Mouse (Mus musculus) gastrocnemius, adult 18-20 months (tissue): ENCODE measurements around the gene 4930572O03Rik. TPM values are rescaled to one million over a fixed set of nuclear protein-coding genes. Genes with fewer than 3 reads are reported as not detected.
"Not testable (repeated sequence)": the region's sequence is repeated elsewhere in the genome, so short reads cannot be mapped to it uniquely, and the experiment has no call there.

Experiments used
- DNase-seq: peaks from one replicate; pipeline ENCODE4 v3.0.0; 2021; ENCODE audit warnings: low spot score
- total RNA-seq, 2 experiments: library from RNA; stranded (reverse); gene quantifications; 2 replicates each; pipeline ENCODE4 v1.2.3; 2021

4930572O03Rik gene
- total RNA-seq, 2 experiments from 2014 or later, result not detected

GRCm38 (mm10) chr5:15618764-15619163, 38.1 kb downstream of the 4930572O03Rik start, which contains the start of gene Speer4d:
Gene Speer4d, plus strand, starts transcription at chr5:15619064.
- DNase-seq, result not testable (repeated sequence)

GRCm38 (mm10) chr5:15616195-15616594, 40.7 kb downstream of the 4930572O03Rik start:
- not testable (repeated sequence) for DNase-seq

DNA sequence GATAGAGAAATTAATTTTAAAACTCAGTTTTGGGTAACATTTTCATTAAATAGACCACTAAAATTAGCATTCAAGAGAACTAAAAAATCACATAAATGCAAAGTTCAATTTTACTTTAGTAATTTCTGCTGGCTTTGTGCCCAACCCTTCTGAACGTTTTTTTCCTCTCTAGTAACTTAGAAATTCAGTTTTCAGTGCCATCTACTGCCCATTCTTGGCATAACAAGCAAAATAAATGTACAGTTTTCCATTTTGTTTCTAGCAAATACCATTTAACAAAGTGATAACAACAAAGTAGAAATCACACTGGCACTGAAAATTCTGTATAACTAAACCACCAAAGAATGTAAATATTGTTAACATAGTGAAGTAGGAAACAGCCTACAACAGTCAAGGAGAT, 46.2 kb downstream of the 4930572O03Rik start:
- not testable (repeated sequence) for DNase-seq

DNA sequence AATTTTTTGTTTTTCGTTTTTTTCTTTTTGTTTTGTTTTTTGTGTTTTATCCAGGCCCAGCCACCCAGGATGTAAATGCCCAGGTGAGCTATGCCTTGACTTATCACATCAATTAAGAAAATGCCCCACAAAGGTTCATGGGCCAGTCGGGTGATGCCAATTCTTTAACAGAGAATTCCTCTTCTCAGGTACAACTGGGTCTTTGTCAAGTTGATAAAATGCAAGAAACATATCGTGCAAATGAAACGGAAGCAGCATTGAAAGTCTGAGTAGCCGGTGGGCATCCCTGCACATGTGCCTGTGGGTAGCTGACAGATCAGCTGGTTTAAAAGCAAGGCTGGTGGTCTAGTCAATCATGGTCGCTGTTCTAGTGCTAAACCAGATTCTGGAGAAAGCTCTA, 50.2 kb downstream of the 4930572O03Rik start:
- DNase-seq, result not testable (repeated sequence)

DNA sequence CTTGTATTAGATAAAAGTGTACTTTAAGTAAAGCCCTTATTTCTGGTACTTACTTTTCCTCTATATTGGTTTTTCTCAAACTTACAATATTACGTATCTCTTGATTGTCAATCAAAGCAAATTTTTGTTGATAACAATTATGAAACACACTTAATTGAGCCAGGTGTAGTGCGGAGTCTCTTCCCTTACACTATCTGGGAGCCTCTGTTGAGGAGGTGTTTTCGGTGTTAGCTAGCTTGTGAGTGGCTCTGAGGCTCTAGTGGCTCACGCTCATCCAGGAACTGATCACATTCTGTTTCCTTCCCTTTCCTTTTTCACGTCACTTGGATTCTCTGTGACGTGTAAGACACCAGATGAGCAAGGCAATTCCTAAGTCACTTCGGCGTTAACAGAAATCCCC, 53.3 kb downstream of the 4930572O03Rik start:
- not testable (repeated sequence) for DNase-seq

GRCm38 (mm10) chr5:15603008-15603407, 53.9 kb downstream of the 4930572O03Rik start:
- not testable (repeated sequence) for DNase-seq

DNA sequence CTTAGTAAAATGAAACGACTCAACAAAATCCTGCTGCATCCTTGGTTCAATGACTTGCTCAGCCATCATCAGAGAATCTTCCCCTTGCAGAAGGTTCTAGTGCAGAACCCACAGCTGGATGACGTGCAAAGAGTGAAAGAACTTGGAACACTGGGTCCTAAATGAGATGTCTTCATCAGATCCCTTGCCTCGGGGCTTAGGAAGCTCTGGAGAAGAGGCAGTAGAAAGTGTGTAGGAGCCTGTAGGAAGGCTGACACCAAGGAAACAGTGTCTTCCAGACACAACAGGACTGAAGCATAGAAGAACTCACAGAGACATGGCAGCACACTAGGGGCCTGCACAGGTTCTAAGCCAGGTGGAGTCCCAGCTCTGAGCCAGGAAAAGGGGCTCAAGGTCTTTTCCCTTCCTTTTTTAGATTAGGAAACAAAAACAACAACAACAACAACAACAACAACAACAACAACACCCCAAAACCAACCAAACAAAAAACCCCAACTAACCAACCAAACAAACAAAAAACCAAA, 54.4 kb downstream of the 4930572O03Rik start:
- not testable (repeated sequence) for DNase-seq

Other genes starting within 250 kb of the 4930572O03Rik start
- gene Gm21149, start 180.5 kb downstream of the 4930572O03Rik start, total RNA-seq, result not detected
- gene Gm21190, start 127.8 kb downstream of the 4930572O03Rik start, total RNA-seq, result not detected
- not detected for gene Gm21083, start 79.7 kb downstream of the 4930572O03Rik start, total RNA-seq
- not detected for gene Speer4d, start 38.0 kb downstream of the 4930572O03Rik start, total RNA-seq
- gene Speer4c, start 57.2 kb upstream of the 4930572O03Rik start, total RNA-seq, result not detected